Mouse (Mus musculus) heart, postnatal 25 days (tissue): ENCODE results near the gene Rbms1. TPM values are rescaled to one million over a fixed set of nuclear protein-coding genes. Genes with fewer than 3 reads are reported as not detected.
A peak's percentile ranks its signal among the peaks of the same experiment; 100 is the strongest.

ENCODE experiments used
- DNase-seq: peaks from one replicate; pipeline ENCODE4 v3.0.0; 2022; ENCODE audit warnings: low spot score
- intact Hi-C: fragments of 180-260 bp; cut with DNase I; formaldehyde crosslinking; loops from one replicate; pipeline ENCODE4 v1.15.1; 2025
- total RNA-seq, 2 experiments: library from RNA; stranded (reverse); gene quantifications; 2 replicates each; pipeline ENCODE4 v1.2.3; 2021

The Rbms1 gene
- 10 to 100 TPM; 47.3 to 47.7 TPM for total RNA-seq

GRCm38 (mm10) chr2:60962671-60963421, at the start of gene Rbms1:
Rbms1 (minus strand) TSS chr2:60963192.
- intact Hi-C loops = loop anchor here (2.0 to 5.0 kb wide), 6 partner anchors 50 to 439 kb away; partner anchors contain the start of gene Itgb6
- peak; percentile 66 for DNase-seq

- no peak for DNase-seq
- intact Hi-C loops = no loop called here
These were observed 49.3 kb upstream of the Rbms1 start for GRCm38 (mm10) chr2:61012249-61012828.

- DNase-seq = no peak
- intact Hi-C loops = no loop called here
These were observed 23.3 kb upstream of the Rbms1 start for GRCm38 (mm10) chr2:60986286-60986685.

GRCm38 (mm10) chr2:60978538-60979313, 15.7 kb upstream of the Rbms1 start:
- DNase-seq = peak; percentile 10
- intact Hi-C loops = no loop called here

- no peak for DNase-seq
- intact Hi-C loops = no loop called here
These were observed 9.3 kb upstream of the Rbms1 start for GRCm38 (mm10) chr2:60972189-60972814.

- intact Hi-C loops = loop anchor here (2.0 to 5.0 kb wide), 6 partner anchors 51 to 439 kb away; partner anchors contain the start of gene Itgb6
- DNase-seq = no peak
These were observed 624 bp upstream of the Rbms1 start for GRCm38 (mm10) chr2:60963616-60964015.

- intact Hi-C loops = loop anchor here (2.0 to 5.0 kb wide), 6 partner anchors 49 to 440 kb away; partner anchors contain the start of gene Itgb6
- DNase-seq = peak; percentile 27
These were observed 856 bp downstream of the Rbms1 start for GRCm38 (mm10) chr2:60962001-60962670.

GRCm38 (mm10) chr2:60961281-60961680, 1.7 kb downstream of the Rbms1 start:
- intact Hi-C loops = loop anchor here (2.0 to 5.0 kb wide), 3 partner anchors 16 to 441 kb away; partner anchors contain the start of gene Itgb6
- no peak for DNase-seq

- intact Hi-C loops = no loop called here
- no peak for DNase-seq
These were observed 14.8 kb downstream of the Rbms1 start for GRCm38 (mm10) chr2:60948241-60948640.

- no peak for DNase-seq
- intact Hi-C loops = no loop called here
These were observed 15.2 kb downstream of the Rbms1 start for GRCm38 (mm10) chr2:60947817-60948216.

GRCm38 (mm10) chr2:60940454-60940961, 22.5 kb downstream of the Rbms1 start:
- no peak for DNase-seq
- intact Hi-C loops = no loop called here

GRCm38 (mm10) chr2:60939957-60940356, 23.0 kb downstream of the Rbms1 start:
- no peak for DNase-seq
- intact Hi-C loops = no loop called here

GRCm38 (mm10) chr2:60936910-60937309, 26.1 kb downstream of the Rbms1 start:
- intact Hi-C loops = no loop called here

GRCm38 (mm10) chr2:60928948-60929347, 34.0 kb downstream of the Rbms1 start:
- DNase-seq = no peak
- intact Hi-C loops = no loop called here

More at GRCm38 (mm10) chr2:60936910-60937309, 26.1 kb downstream of the Rbms1 start:
- DNase-seq = no peak

GRCm38 (mm10) chr2:60927906-60928775, 34.9 kb downstream of the Rbms1 start:
- intact Hi-C loops = no loop called here
- DNase-seq = no peak

GRCm38 (mm10) chr2:60925063-60925462, 37.9 kb downstream of the Rbms1 start:
- DNase-seq = no peak
- intact Hi-C loops = no loop called here

GRCm38 (mm10) chr2:60923756-60924544, 39.0 kb downstream of the Rbms1 start:
- intact Hi-C loops = loop anchor here (5.0 kb wide), 1 partner anchor 112 kb away; no protein-coding TSS in a partner anchor
- no peak for DNase-seq
